In the genomic region with DNA sequence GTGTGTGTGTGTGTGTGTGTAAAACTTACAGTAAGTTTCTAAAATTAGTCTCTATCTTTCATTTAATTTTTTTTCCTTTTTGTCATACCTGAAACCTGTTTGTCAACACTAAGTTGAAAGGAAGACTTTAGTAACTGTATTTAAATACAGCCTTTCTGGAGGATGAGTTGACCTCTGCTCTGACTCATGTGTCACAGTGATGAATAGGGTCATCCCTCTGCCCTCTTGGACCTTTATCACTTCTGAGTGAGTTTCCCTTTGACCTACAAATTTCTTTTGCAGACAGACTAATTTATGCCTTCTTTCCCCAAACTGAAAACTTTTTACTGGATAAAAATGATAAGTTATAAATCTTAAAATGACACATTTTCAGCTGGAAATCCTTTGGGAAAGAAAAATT, we compare ENCODE assay signal across 13 mouse cellular contexts.
"Had no signal": no experiment of that assay in that cellular context is flagged by ENCODE, and none has a peak within 500 bp of the region (broad histone marks: within the 10 kb centered on the region; RNA-seq: fewer than 3 reads in every experiment).

No protein-coding gene starts in this region.

- DNase-seq: kidney, adult 2 months; kidney, postnatal 14 days; lung, postnatal 14 days; retina, postnatal 1 day; thymus, postnatal 4 days had no signal

- H3K4me2 ChIP-seq: kidney, embryonic 15.5 days; liver, embryonic 12.5 days; lung, embryonic 15.5 days; midbrain, embryonic 12.5 days had no signal

- H3K9ac ChIP-seq: kidney, embryonic 15.5 days; liver, embryonic 12.5 days; lung, embryonic 15.5 days; midbrain, embryonic 12.5 days had no signal

- H3K36me3 ChIP-seq: kidney, embryonic 15.5 days; limb, embryonic 10.5 days; liver, embryonic 12.5 days; lung, embryonic 15.5 days; midbrain, embryonic 12.5 days had no signal

- ATAC-seq: liver, embryonic 12.5 days had no signal

- H3K4me3 ChIP-seq: kidney, embryonic 15.5 days; left cerebral cortex, adult 2 months; limb, embryonic 10.5 days; liver, embryonic 12.5 days; lung, embryonic 15.5 days; megakaryocyte, embryonic 14.5 days; midbrain, embryonic 12.5 days had no signal

- H3K27me3 ChIP-seq: kidney, embryonic 15.5 days; liver, embryonic 12.5 days; lung, embryonic 15.5 days; megakaryocyte, embryonic 14.5 days; midbrain, embryonic 12.5 days had no signal

- H3K4me1 ChIP-seq: kidney, embryonic 15.5 days; limb, embryonic 10.5 days; liver, embryonic 12.5 days; lung, embryonic 15.5 days; megakaryocyte, embryonic 14.5 days had no signal

- H3K27ac ChIP-seq: kidney, embryonic 15.5 days; left cerebral cortex, adult 2 months; limb, embryonic 10.5 days; liver, embryonic 12.5 days; lung, embryonic 15.5 days; macrophage; midbrain, embryonic 12.5 days had no signal

- H3K9me3 ChIP-seq: kidney, embryonic 15.5 days; limb, embryonic 10.5 days; liver, embryonic 12.5 days; lung, embryonic 15.5 days; megakaryocyte, embryonic 14.5 days; midbrain, embryonic 12.5 days had no signal
